Mouse (Mus musculus) cerebellum, adult 2 months (tissue): ENCODE measurements around the gene Larp4b.

Experiments used
- CTCF ChIP-seq: fragments of 200-500 bp; IDR thresholded peaks from 2 replicates; pipeline ENCODE4 v1.5.1; 2011; ENCODE audit warnings: low read depth, mild to moderate bottlenecking, control low read depth, low read length, moderate library complexity, borderline replicate concordance; ENCODE audit not compliant: insufficient read depth
- POLR2A ChIP-seq: fragments of 200-500 bp; IDR thresholded peaks from 2 replicates; pipeline ENCODE4 v1.6.1; 2011; ENCODE audit warnings: low read length, control low read depth, borderline replicate concordance; ENCODE audit not compliant: insufficient read depth

DNA sequence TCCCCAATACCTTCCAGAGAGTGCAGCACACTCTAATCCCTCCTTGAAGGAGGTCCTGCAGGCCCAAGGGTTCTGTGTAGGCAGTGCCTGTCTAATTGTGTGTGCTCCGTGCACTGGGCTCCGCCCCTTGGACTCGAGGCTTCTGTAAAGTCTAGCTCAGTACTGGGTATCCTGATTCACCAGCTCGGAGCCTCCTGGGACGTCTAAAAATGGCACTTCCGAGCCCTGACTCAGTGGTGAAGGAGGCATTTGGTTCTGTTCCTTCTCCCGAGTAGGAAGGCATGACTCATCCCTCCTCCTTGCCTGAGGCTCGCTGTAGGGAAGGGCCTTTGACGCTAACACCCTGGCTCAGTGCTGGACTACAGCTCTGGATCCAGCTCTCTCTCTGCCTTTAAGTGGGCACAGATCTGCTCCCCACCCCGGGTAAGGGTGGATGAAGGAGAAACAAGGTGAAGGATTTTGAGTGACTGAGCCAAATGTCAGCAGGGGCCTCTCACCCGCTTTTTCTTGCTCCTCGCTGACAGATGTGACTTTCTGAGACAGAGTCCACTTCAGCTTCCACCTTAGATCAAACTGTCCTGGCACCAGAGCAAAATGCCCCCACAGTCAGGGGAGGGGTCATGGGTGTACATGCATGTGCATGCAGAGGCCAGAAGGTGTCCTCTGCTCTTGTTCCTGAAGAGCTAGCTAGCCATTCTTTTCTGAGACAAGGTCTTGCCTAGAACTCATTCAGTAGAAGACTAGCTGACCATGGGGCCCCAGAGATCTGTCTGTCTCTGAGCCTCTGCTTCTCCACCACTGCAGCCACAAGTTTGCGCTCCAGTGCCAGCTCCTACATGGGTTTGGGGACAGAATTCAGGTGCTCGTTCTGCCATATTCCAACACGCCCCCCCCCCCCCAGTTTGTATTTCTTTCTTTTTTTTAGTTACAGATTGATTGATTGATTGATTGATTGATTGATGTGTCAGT lies 97.8 kb downstream of the Larp4b start:
- TF ChIP-seq CTCF (no peak), POLR2A (no peak)
